Mouse (Mus musculus) olfactory bulb, adult 2 months (tissue): Measurements from ENCODE around the gene Oxld1.

Source experiments
- CTCF ChIP-seq: fragments of 200-500 bp; IDR thresholded peaks from 2 replicates; pipeline ENCODE4 v1.5.1; 2012; ENCODE audit warnings: low read depth, mild to moderate bottlenecking, low read length, moderate library complexity; ENCODE audit not compliant: insufficient read depth
- POLR2A ChIP-seq: fragments of 200-500 bp; IDR thresholded peaks from 2 replicates; pipeline ENCODE4 v1.6.1; 2012; ENCODE audit warnings: mild to moderate bottlenecking, low read depth, low read length, moderate library complexity; ENCODE audit not compliant: insufficient read depth

DNA sequence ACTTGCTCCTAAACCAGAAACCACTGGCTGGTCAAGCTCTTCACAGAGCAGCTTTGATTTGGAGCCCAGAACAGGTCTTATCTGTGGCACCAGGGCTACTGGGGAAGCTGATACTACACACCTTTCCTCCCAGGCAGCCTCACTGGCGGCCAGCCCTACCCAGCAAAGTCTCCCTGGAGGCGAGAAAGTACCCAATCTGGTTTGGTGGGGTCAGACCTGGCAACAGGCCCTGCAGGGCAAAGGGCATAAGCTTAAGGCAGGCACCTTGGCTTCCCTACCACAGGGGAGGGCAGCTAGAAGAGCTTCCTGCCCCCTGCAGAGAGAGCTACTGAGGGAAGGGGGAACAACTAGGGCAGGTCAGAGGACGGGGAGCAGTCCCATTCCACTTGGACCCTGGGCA, 42.5 kb upstream of the Oxld1 start:
- TF ChIP-seq POLR2A: no peak
- no peak for TF ChIP-seq CTCF
